Comparison of ENCODE assay signal across 8 mouse cellular contexts in the genomic region with DNA sequence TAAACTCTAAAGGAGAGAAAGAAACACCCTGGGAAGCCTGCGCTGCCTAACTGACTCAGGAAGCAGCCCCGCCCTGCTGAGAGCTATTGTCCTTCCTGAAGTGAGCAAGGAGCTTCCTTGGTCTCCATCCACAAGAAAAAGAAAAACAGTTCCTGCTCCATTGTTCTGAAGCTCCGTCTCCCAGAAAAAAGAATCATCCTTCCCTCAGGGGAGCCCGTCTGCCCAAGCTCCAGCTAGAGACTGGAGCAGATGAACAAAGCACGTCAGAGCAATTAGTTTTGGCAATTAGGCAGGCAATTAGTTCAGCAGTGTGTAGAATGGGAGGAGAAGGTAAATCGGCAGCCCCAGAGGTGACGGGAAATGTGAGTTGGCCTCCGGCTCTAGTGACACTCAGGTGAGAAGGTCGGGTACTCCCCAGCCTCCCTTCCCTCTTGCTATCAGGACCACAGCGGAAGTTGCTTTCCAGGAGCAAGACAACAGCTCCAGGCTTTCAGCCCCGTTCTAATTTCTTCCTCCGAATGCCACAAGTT. TPM values are rescaled to one million over a fixed set of nuclear protein-coding genes. Genes with fewer than 3 reads are reported as not detected.
A peak's percentile ranks its signal among the peaks of the same experiment; 100 is the strongest.
DNase-seq lines count a peak whose midpoint lies in the region; ATAC-seq and TF ChIP-seq lines count a peak whose summit lies in the region.

No protein-coding gene starts in this region.

- TF ChIP-seq POLR2A in small intestine, adult 2 months (IDR thresholded peaks at IDR 0.05; ENCODE audit: low read depth, low read length): no peak

- peak; percentile 75 for ATAC-seq in forebrain, postnatal 0 days
- ATAC-seq in lung, embryonic 14.5 days (ENCODE audit: insufficient read depth): 0 out of 2 replicates have a peak, but pooled peaks have one; percentile 35

- H3K9ac ChIP-seq in forebrain, postnatal 0 days: peak overlapping the region; percentile 43
- H3K9ac ChIP-seq in lung, embryonic 14.5 days: peak overlapping the region; percentile 34; the same call in 1 of the 2 replicates

- no peaks in the 10 kb centered on the region for H3K9me3 ChIP-seq in forebrain, postnatal 0 days (ENCODE audit: low read length)
- H3K9me3 ChIP-seq in lung, embryonic 14.5 days (ENCODE audit: low read depth, low read length): no peaks in the 10 kb centered on the region

- WGBS in forebrain, postnatal 0 days: 2% methylated on average over 12 of the region's 12 CpGs
- WGBS in lung, embryonic 14.5 days: 6% methylated on average over 12 of the region's 12 CpGs
- 13% methylated on average over 12 of the region's 12 CpGs for WGBS in small intestine, adult 2 months

- H3K27ac ChIP-seq in forebrain, postnatal 0 days (ENCODE audit: low read depth, low read length): peak overlapping the region; percentile 15
- no peak overlapping the region for H3K27ac ChIP-seq in lung, embryonic 14.5 days (ENCODE audit: low read depth)
- no peak overlapping the region for H3K27ac ChIP-seq in small intestine, adult 2 months (ENCODE audit: insufficient read depth, low read depth, low read length)

- H3K36me3 ChIP-seq in forebrain, postnatal 0 days (ENCODE audit: insufficient read depth): no peaks in the 10 kb centered on the region
- H3K36me3 ChIP-seq in lung, embryonic 14.5 days (ENCODE audit: insufficient read depth): no peaks in the 10 kb centered on the region
- no peaks in the 10 kb centered on the region for H3K36me3 ChIP-seq in small intestine, adult 2 months (ENCODE audit: control insufficient read depth, insufficient read depth, low read length)

- no peak for TF ChIP-seq CTCF in forebrain, postnatal 0 days (IDR thresholded peaks at IDR 0.05; ENCODE audit: low read depth)
- no peak for TF ChIP-seq CTCF in lung, embryonic 14.5 days (IDR thresholded peaks at IDR 0.05; ENCODE audit: low read depth)
- TF ChIP-seq CTCF in small intestine, adult 2 months (IDR thresholded peaks at IDR 0.05; ENCODE audit: extremely low read depth, insufficient read length, insufficient replicate concordance, low read depth, low read length): no peak

- no peaks in the 10 kb centered on the region for H3K27me3 ChIP-seq in forebrain, postnatal 0 days (ENCODE audit: insufficient read depth, low read length)
- H3K27me3 ChIP-seq in lung, embryonic 14.5 days (ENCODE audit: insufficient read depth, low read length): no peaks in the 10 kb centered on the region
- no peaks in the 10 kb centered on the region for H3K27me3 ChIP-seq in small intestine, adult 2 months (ENCODE audit: control insufficient read depth, insufficient read depth, low read length)

- H3K4me3 ChIP-seq in forebrain, postnatal 0 days (ENCODE audit: low read depth, low read length): peak overlapping the region; percentile 32
- H3K4me3 ChIP-seq in lung, embryonic 14.5 days (ENCODE audit: low read depth, low read length): peak overlapping the region; percentile 22
- H3K4me3 ChIP-seq in small intestine, adult 2 months (ENCODE audit: low read depth, low read length): peak overlapping the region; percentile 6

- peak; percentile 50 for DNase-seq in thymus, postnatal 25 days
- no peak for DNase-seq in thymus, adult 18-20 months
- DNase-seq in forebrain, postnatal 0 days: peak; percentile 66
- peak; percentile 13 for DNase-seq in kidney, adult 18-20 months
- DNase-seq in lung, embryonic 14.5 days: peak; percentile 47
- no peak for DNase-seq in frontal cortex, postnatal 14 days (ENCODE audit: low spot score in 2 of 2)
- no peak for DNase-seq in right cerebral cortex, postnatal 25 days

- peak overlapping the region; percentile 60 for H3K4me2 ChIP-seq in forebrain, postnatal 0 days (ENCODE audit: low read depth)
- H3K4me2 ChIP-seq in lung, embryonic 14.5 days: peak overlapping the region; percentile 63

- H3K4me1 ChIP-seq in forebrain, postnatal 0 days (ENCODE audit: insufficient read depth): peaks cover 10% of the 10 kb centered on the region; the same call in 1 of the 2 replicates
- 0 out of 2 replicates have a peak, but pooled peaks cover 5% of the 10 kb centered on the region for H3K4me1 ChIP-seq in lung, embryonic 14.5 days (ENCODE audit: insufficient read depth)
- 0 out of 2 replicates have a peak, but pooled peaks cover 2% of the 10 kb centered on the region for H3K4me1 ChIP-seq in small intestine, adult 2 months (ENCODE audit: control insufficient read depth, insufficient read depth, insufficient read length, low read length)

RNA-seq across cellular contexts. Expression of a gene that starts 3.7 kb away (rescaled TPM):
- total RNA-seq in forebrain, postnatal 0 days (2014; rRNA removed): 46.4 and 47.3 TPM in 2 replicates
- polyA plus RNA-seq in forebrain, postnatal 0 days (2015; fragmentation: Nextera tagmentation; extraction: Ambion mirVana): 135 and 210 TPM in 2 replicates
- 96.3 and 104 TPM in 2 replicates for polyA plus RNA-seq in lung, embryonic 14.5 days (2014; fragmentation: Nextera tagmentation; extraction: Ambion mirVana)
- 21.7 and 56.8 TPM in 2 replicates for polyA plus RNA-seq in small intestine, adult 2 months (2012; rRNA removed)

Comparison
In these comparisons a context has a peak if more than half of its experiments do, and no peak if none do; other contexts are left out.
1. DNase-seq: peak in thymus, postnatal 25 days (single experiment), forebrain, postnatal 0 days (single experiment), kidney, adult 18-20 months (single experiment) and lung, embryonic 14.5 days (single experiment); none in thymus, adult 18-20 months (0 of 2), frontal cortex, postnatal 14 days (0 of 2) and right cerebral cortex, postnatal 25 days (single experiment).
2. Peak in every context shown above with its lines, with median percentiles within 50 percentile points of each other: H3K4me3 ChIP-seq.